In the genomic region with DNA sequence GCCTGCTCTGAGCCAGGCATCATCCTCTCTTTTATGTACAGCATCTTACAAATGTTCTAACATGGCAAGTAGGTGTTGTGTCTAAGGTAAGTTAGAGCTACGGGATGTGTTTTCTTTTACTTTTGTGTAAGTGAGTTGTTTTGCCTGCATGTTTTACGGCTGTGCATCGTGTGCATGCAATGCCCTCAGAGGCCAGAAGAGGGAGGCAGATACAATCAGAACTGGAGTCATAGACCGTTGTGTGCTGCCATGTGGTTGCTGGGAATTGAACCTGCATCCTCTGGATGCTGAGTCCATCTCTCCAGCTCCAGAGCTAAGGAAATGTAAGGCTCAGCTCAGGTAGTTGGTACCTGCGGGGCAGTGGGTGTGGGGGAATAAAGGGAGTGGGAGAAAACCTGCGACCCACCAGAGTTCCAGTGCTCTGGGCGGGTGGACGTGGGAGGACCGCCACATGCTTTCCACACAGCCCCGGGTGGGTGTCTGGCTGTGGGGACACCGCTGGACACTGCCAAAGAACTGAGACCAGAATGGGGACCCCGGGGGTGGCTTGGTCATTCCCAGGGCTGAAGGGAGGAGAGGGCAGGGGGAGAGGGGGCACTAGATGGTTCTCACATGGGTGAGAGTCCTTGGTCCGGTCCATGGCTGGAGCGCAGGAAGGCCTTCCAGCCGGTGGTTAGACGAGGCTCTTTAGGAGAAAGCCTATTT, we compare ENCODE assay signal across 12 mouse cellular contexts.
DNase-seq lines count a peak whose midpoint lies in the region; ATAC-seq and TF ChIP-seq lines count a peak whose summit lies in the region.
"Had no signal": no experiment of that assay in that cellular context is flagged by ENCODE, and none has a peak within 500 bp of the region (broad histone marks: within the 10 kb centered on the region; RNA-seq: fewer than 3 reads in every experiment).

No protein-coding gene starts in this region.

- no peaks in the 10 kb centered on the region for H3K9me3 ChIP-seq in heart, postnatal 0 days (replicated peaks; ENCODE audit: control insufficient read depth, low read length)
- H3K9me3 ChIP-seq in lung, postnatal 0 days (ENCODE audit: low read length) = no peaks in the 10 kb centered on the region
- H3K9me3 ChIP-seq: heart, embryonic 10.5 days; limb, embryonic 15.5 days had no signal

- TF ChIP-seq POLR2A in small intestine, adult 2 months (IDR thresholded peaks at IDR 0.05; ENCODE audit: low read depth, low read length) = no peak

- no peak overlapping the region for H3K4me3 ChIP-seq in heart, postnatal 0 days (ENCODE audit: low read depth, low read length)
- H3K4me3 ChIP-seq in lung, postnatal 0 days (ENCODE audit: low read depth, low read length) = no peak overlapping the region
- no peak overlapping the region for H3K4me3 ChIP-seq in small intestine, adult 2 months (ENCODE audit: low read depth, low read length)
- H3K4me3 ChIP-seq: heart, embryonic 10.5 days; limb, embryonic 15.5 days had no signal

- TF ChIP-seq EP300 in heart, postnatal 0 days (IDR thresholded peaks at IDR 0.05; ENCODE audit: low read depth) = no peak
- TF ChIP-seq EP300 in lung, postnatal 0 days (IDR thresholded peaks at IDR 0.05) = no peak

- no peak overlapping the region for H3K4me2 ChIP-seq in heart, postnatal 0 days (ENCODE audit: low read depth, low read length)
- no peak overlapping the region for H3K4me2 ChIP-seq in lung, postnatal 0 days (replicated peaks; ENCODE audit: low read depth, low read length)
- H3K4me2 ChIP-seq: limb, embryonic 15.5 days had no signal

- no peaks in the 10 kb centered on the region for H3K36me3 ChIP-seq in heart, postnatal 0 days (replicated peaks; ENCODE audit: control insufficient read depth, insufficient read depth, low read length)
- no peaks in the 10 kb centered on the region for H3K36me3 ChIP-seq in lung, postnatal 0 days (ENCODE audit: insufficient read depth, low read length)
- H3K36me3 ChIP-seq in small intestine, adult 2 months (ENCODE audit: control insufficient read depth, insufficient read depth, low read length) = no peaks in the 10 kb centered on the region
- H3K36me3 ChIP-seq: heart, embryonic 10.5 days; limb, embryonic 15.5 days had no signal

- no peak for DNase-seq in heart, postnatal 0 days (ENCODE audit: low spot score)
- no peak for DNase-seq in heart, adult 8-10 months (ENCODE audit: low spot score)
- no peak for DNase-seq in lung, postnatal 0 days (ENCODE audit: low spot score)
- DNase-seq in lung, adult 18-20 months = no peak
- peak; percentile 80 for DNase-seq in R1 (ENCODE audit: low read depth, low spot score)
- DNase-seq in layer of hippocampus, postnatal 25 days (ENCODE audit: extremely low spot score in 1 of 2, low spot score in 1 of 2) = no peak
- DNase-seq: cerebellum, adult 11 months; right cerebral cortex, postnatal 14 days had no signal

- TF ChIP-seq CTCF in heart, postnatal 0 days (IDR thresholded peaks at IDR 0.05; ENCODE audit: low read depth) = peak; percentile 45
- peak; percentile 65 for TF ChIP-seq CTCF in lung, postnatal 0 days (IDR thresholded peaks at IDR 0.05)
- TF ChIP-seq CTCF in small intestine, adult 2 months (IDR thresholded peaks at IDR 0.05; ENCODE audit: extremely low read depth, insufficient read length, insufficient replicate concordance, low read depth, low read length) = peak; percentile 35; the same call in 1 of the 2 replicates

- no peak overlapping the region for H3K9ac ChIP-seq in heart, postnatal 0 days (replicated peaks; ENCODE audit: low read depth, low read length)
- H3K9ac ChIP-seq in lung, postnatal 0 days (replicated peaks; ENCODE audit: low read depth) = no peak overlapping the region
- H3K9ac ChIP-seq: limb, embryonic 15.5 days had no signal

- no peak overlapping the region for H3K27ac ChIP-seq in heart, postnatal 0 days (ENCODE audit: low read depth)
- H3K27ac ChIP-seq in lung, postnatal 0 days (ENCODE audit: low read length) = no peak overlapping the region
- H3K27ac ChIP-seq in small intestine, adult 2 months (ENCODE audit: insufficient read depth, low read depth, low read length) = no peak overlapping the region
- H3K27ac ChIP-seq: heart, embryonic 10.5 days; limb, embryonic 15.5 days had no signal

- 89% methylated on average over 16 of the region's 16 CpGs for WGBS in heart, postnatal 0 days
- 92% methylated on average over 16 of the region's 16 CpGs for WGBS in lung, postnatal 0 days
- 91% methylated on average over 16 of the region's 16 CpGs for WGBS in small intestine, adult 2 months

- no peaks in the 10 kb centered on the region for H3K4me1 ChIP-seq in heart, postnatal 0 days (ENCODE audit: control insufficient read depth, insufficient read depth)
- H3K4me1 ChIP-seq in lung, postnatal 0 days (ENCODE audit: insufficient read depth, low read depth, low read length) = no peaks in the 10 kb centered on the region
- H3K4me1 ChIP-seq in small intestine, adult 2 months (ENCODE audit: control insufficient read depth, insufficient read depth, insufficient read length, low read length) = no peaks in the 10 kb centered on the region
- H3K4me1 ChIP-seq: heart, embryonic 10.5 days had no signal

- no peak for ATAC-seq in heart, postnatal 0 days (ENCODE audit: insufficient read depth, low read depth)
- ATAC-seq in lung, postnatal 0 days = no peak
- no peak for ATAC-seq in erythroid progenitor cell, adult 5-6 weeks (replicated peaks; ENCODE audit: low FRiP score, poor library complexity, severe bottlenecking)

- no peaks in the 10 kb centered on the region for H3K27me3 ChIP-seq in heart, postnatal 0 days (ENCODE audit: control insufficient read depth, insufficient read depth, low read length)
- no peaks in the 10 kb centered on the region for H3K27me3 ChIP-seq in lung, postnatal 0 days (replicated peaks; ENCODE audit: insufficient read depth, low read length)
- H3K27me3 ChIP-seq in small intestine, adult 2 months (ENCODE audit: control insufficient read depth, insufficient read depth, low read length) = no peaks in the 10 kb centered on the region
- H3K27me3 ChIP-seq: limb, embryonic 15.5 days had no signal
